Mouse (Mus musculus): ENCODE measurements around the gene Cog7.
A peak's percentile ranks its signal among the peaks of the same experiment; 100 is the strongest.

The Cog7 gene

DNA sequence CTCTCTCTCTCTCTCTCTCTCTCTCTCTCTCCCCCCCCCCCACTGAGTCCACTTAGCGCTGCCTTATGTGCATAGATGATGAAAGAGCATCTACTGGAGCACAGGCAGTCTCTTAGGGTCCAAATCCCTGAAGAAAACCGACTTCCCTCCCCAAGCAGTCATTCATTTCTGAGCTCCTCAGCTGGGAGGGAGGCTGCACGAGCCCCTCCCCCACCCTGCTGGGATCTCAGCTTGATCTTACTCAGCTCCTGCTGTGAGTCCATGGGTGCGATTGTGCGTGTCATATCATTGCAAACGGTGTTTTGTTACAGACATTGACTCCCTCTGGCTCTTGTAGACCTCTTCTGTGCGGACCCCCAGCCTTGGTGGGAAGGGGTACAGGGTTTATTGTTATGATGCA is 81.6 kb downstream of the Cog7 start:
- no peak for DNase-seq (ENCODE audit: extremely low spot score, low read depth, low spot score)

GRCm38 (mm10) chr7:121899311-121899710 is 82.2 kb downstream of the Cog7 start:
- peak; percentile 6 for DNase-seq (ENCODE audit: extremely low spot score, low read depth, low spot score)

- DNase-seq (ENCODE audit: extremely low spot score, low read depth, low spot score) = no peak
Observed at GRCm38 (mm10) chr7:121896689-121897088, 84.8 kb downstream of the Cog7 start.

GRCm38 (mm10) chr7:121890636-121891360 is 90.7 kb downstream of the Cog7 start:
- DNase-seq (ENCODE audit: extremely low spot score, low read depth, low spot score) = no peak

- no peak for DNase-seq (ENCODE audit: extremely low spot score, low read depth, low spot score)
Observed at GRCm38 (mm10) chr7:121880246-121880645, 101.3 kb downstream of the Cog7 start.

DNA sequence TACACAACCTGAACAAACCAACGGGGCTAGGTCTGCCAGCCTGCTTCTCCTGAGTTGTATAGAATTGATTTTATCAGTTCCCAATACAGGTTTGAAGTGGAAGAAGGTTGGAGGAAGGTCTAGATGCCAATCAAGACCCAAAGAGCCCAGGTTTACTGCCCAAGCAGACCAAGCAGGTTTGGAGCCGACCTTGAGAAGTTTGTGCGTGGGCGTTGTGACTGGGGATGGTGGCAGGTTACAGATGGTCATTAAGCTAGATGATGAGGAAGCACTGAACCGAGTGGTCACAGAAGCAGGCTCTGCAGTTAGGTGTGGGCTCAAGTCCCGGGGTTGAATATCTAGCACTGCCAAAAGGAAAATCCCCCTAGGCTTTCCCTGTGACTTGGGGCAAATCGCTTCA is 106.7 kb downstream of the Cog7 start:
- no peak for DNase-seq (ENCODE audit: extremely low spot score, low read depth, low spot score)

GRCm38 (mm10) chr7:121873998-121874397 is 107.5 kb downstream of the Cog7 start:
- DNase-seq (ENCODE audit: extremely low spot score, low read depth, low spot score) = no peak

DNA sequence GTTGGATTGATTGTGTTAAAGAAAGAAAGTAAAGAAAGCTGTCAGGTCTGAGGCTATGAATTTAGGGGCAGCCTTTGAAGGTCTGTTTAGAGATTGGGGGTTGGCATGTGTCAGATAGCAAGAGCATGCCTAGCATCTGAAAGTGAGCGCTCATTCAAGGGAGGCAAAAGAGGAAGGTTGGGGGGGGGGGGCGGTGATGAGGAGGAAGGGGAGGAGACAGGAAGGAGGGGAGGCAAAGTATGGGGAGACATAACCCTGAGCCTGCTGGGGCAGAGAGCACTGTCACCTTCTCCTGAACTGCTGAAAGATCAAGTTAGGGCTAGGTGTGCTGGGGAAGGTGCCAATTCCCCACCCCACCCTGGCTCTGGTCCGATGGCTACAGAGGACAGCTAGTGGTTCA is 109.9 kb downstream of the Cog7 start:
- no peak for DNase-seq (ENCODE audit: extremely low spot score, low read depth, low spot score)

- DNase-seq (ENCODE audit: extremely low spot score, low read depth, low spot score) = no peak
Observed at GRCm38 (mm10) chr7:121864858-121865585, 116.5 kb downstream of the Cog7 start, which contains the start of gene Scnn1b. Gene Scnn1b, plus strand, starts transcription at chr7:121865038.

DNA sequence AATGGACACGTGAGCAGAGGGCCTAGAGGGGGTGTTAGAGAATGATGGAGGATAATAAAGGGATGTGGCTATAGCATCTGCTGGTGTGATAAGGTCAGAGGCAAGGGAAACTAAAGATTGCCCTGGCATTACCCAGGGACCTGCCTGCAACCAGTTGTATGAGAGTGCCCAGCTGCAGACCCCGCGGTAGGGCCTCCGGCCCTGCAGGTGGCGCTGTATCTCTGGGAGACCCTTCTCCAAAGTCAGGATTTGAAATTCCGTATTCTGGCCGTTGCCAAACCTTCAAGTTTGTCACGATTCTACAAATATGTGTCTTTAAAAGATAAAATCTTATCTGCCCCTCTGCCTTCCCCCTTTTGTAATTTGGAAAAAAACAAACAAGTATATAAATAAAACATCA is 122.6 kb downstream of the Cog7 start:
- no peak for DNase-seq (ENCODE audit: extremely low spot score, low read depth, low spot score)

GRCm38 (mm10) chr7:121857177-121857884 is 124.2 kb downstream of the Cog7 start:
- no peak for DNase-seq (ENCODE audit: extremely low spot score, low read depth, low spot score)

DNA sequence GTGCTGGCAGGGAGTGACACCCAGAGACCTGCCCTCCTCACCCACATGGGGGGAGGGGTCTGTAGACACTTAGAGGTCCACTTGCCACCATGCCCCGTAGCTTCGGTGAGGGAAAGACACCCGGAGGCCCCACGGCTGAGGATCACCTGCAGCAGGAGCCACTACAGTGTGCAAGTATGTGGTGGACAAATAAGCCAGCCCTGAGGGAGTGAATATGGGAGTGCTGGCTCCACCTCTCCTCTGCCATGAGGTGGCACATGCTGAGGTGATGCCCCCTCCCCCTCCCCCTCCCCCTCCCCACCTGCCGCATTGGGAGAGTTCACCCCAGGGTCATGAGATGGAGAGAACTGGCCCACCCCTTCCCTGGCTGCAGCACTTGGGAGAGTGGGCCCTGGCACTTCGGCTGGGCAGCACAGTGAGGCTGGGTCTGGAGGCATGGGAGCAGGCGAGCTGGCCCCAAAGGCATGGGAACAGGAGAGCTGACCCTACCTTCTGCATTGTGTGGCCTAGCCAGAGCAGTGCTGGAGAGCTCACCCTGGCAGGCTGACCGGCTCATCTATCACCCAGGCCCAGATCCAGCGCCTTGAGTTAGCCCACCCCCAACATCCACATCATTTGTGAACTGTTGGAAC is 132.9 kb downstream of the Cog7 start:
- DNase-seq (ENCODE audit: extremely low spot score, low read depth, low spot score) = no peak

- DNase-seq (ENCODE audit: extremely low spot score, low read depth, low spot score) = no peak
Observed at GRCm38 (mm10) chr7:121845964-121846363, 135.5 kb downstream of the Cog7 start.

- no peak for DNase-seq (ENCODE audit: extremely low spot score, low read depth, low spot score)
Observed at GRCm38 (mm10) chr7:121842234-121842633, 139.3 kb downstream of the Cog7 start.

DNA sequence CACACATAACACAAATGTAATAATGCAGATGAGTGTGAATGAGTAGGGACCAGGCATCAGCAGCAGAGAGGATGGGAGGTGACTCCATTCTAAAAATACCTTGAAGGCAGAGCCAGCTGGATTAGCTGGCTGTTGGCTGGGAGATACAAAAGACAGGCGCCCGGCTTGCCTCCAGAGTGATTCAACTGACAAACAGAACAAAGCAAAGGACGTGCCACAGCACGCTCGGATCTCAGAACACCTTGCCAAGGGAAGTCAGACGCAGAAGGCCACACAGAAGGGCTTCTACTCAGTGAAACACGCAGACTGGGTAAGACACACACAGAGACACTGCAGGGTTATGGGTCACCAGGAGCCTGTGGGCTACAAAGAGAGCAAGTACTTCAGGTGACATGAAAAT is 140.7 kb downstream of the Cog7 start:
- DNase-seq (ENCODE audit: extremely low spot score, low read depth, low spot score) = no peak

GRCm38 (mm10) chr7:121836827-121837226 is 144.7 kb downstream of the Cog7 start:
- no peak for DNase-seq (ENCODE audit: extremely low spot score, low read depth, low spot score)

DNA sequence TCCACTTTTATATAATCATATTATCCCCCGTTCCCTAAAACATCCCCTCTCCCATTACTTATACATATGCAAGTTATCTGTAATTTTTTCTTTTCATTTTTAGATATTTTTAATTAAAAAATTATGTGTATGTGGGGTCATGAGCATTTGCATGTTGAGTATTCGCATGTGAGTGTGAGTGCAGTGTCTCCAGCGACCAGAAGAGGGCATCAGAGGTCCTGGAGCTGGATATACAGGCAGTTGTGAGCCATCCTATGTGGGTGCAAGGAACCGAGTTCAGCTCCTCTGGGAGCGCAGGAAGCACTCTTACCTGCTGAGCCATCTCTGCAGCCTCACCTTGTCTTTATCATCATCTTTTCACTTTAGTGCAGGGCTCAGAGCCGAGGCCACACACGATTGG is 146.1 kb downstream of the Cog7 start:
- DNase-seq (ENCODE audit: extremely low spot score, low read depth, low spot score) = no peak

Data from hindlimb bud, embryonic 11.5 days (tissue).